Mouse (Mus musculus) heart, postnatal 10 days (tissue): ENCODE measurements at regions not wholly inside any gene's neighbourhood (a gene's known extent, or its start where the extent isn't known, plus 50 kb on each side); places are given as distances from the start of the nearest gene placed in this dataset.

Experiments
- DNase-seq, 2 experiments: peaks; one replicate each; pipeline ENCODE4 v3.0.0; 2021
- intact Hi-C: fragments of 180-260 bp; cut with DNase I; formaldehyde crosslinking; loops from one replicate; pipeline ENCODE4 v1.15.1; 2025

DNA sequence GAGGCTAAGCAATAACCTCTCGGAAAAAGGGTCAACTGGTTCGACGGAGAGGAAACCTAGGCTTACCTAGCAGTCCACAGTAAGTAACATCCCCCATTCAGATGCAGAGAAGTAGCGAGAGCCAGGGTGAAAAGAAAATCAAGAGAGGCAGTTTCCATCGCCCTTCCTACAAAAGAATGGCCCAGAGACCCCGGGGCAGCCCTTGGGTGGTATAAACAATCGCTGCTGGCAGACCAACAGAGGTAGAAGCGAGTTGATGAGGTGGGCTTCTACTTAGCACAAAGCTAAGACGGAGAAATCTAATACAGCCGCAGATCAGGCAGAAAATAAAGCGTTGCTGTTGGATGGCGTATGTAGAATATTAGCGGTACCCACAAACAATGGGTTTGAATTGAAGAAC is 57.8 kb upstream of the Arl15 start:
- no peak for DNase-seq
- intact Hi-C loops: no loop called here

DNA sequence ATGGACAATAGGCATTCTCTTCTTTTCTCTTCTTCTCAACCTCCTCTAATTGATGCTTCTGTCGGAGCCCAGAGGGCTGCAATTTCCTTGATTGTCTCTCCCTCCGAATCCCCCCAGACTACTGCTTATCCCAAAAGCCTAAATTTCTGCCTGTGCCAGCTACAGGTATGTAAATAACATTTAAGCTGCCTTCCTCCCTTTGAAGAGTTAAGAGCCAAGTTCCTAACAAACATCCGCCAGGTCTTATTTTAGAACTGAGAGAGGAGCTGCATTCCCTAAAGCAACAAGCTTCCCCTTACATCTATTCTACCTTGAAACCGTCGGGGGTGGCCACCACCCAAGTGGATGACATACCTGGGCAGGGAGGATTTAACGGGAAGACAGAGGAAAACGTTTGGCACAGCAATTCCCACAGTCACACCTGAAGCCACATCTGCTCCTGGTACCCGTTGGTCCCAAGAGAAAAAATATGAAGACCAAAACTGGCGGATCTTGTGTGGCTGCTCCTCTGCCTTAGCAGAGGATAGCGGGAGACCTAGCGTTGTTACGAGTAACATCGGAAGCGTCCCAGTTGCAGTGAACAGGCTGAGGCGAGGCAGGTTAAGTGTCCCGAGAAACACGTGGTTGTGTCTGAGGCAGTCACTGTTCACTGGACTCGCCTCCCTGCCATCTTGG is 58.6 kb upstream of the Arl15 start:
- intact Hi-C loops: no loop called here
- no peak for DNase-seq

DNA sequence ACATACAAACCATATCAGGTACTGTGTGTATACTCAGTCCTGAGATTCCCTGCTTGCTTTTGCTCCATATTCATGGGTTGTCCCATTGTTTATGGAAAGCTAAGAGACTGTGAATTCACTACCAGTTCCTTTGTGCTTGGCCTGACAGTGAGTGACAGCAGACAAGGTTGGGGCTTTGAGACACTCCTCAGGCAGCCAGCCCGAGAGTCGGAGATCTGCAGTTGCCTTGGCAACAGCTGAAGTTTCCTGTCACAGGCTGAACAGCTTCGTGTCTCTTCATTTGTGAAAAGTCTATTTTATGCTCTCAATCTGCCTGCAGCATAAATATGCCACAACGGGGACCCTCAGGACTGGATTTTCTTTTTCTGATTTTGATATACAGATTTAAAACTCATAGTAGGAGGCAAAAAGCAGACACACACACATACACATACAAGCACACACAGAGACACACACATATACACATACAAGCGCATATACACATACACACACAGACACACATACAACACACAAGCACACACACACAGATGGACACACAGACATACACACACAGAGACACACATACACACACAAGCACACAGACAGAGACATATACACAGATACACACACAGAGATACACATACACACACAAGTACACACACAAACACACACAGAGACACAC is 60.0 kb upstream of the Arl15 start:
- peak; percentile 24 to 34 for DNase-seq
- intact Hi-C loops: no loop called here

DNA sequence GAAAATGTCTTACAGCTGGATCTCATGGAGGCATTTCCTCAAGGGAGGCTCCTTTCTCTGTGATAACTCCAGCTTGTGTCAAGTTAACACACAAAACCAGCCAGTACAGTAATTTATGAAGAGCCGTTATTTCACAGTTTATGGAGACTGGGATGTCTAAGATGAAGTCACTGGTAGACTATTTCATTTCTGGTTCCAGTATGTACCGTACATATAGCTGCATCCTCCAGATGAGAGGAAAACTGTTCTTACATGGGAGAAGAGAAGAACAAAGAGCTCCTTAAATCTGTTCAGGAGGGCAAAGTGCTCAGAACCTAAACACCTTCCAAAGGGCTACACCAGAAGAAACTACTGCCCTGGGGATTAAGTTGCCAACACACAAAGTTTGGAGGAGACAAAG is 60.6 kb upstream of the Arl15 start:
- DNase-seq: no peak
- intact Hi-C loops: no loop called here

GRCm38 (mm10) chr13:113730776-113731400 is 63.4 kb upstream of the Arl15 start:
- intact Hi-C loops: no loop called here
- DNase-seq: peak in 1 of 2 experiments; percentile 9

- peak; percentile 39 to 45 for DNase-seq
Observed at GRCm38 (mm10) chr13:113730062-113730775, 64.1 kb upstream of the Arl15 start.

DNA sequence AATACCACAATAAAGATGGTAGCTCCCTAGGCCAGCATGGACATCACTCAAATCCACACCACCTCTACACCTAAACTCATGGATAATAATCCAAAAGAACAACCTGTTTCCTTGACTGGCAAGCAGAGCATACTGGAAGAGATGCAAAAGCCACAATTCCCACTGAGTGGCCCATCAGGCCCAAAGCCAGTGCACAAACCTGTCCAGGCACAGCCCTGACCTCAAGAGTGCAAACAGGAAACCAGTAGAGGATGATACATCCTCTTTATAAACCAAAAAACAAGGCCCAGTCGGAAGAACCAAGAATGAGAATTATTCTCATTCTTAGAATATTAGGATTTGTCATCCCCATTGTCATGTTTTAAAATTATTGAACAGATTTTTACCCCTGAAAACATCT is 64.7 kb upstream of the Arl15 start:
- intact Hi-C loops: no loop called here

More at GRCm38 (mm10) chr13:113730062-113730775, 64.1 kb upstream of the Arl15 start:
- intact Hi-C loops: no loop called here

GRCm38 (mm10) chr13:113728111-113728510 is 64.6 kb upstream of the Hspb3 start:
- peak; percentile 30 to 34 for DNase-seq
- intact Hi-C loops: no loop called here

More for the DNA sequence above, 64.7 kb upstream of the Arl15 start:
- DNase-seq: peak; percentile 10 to 12

DNA sequence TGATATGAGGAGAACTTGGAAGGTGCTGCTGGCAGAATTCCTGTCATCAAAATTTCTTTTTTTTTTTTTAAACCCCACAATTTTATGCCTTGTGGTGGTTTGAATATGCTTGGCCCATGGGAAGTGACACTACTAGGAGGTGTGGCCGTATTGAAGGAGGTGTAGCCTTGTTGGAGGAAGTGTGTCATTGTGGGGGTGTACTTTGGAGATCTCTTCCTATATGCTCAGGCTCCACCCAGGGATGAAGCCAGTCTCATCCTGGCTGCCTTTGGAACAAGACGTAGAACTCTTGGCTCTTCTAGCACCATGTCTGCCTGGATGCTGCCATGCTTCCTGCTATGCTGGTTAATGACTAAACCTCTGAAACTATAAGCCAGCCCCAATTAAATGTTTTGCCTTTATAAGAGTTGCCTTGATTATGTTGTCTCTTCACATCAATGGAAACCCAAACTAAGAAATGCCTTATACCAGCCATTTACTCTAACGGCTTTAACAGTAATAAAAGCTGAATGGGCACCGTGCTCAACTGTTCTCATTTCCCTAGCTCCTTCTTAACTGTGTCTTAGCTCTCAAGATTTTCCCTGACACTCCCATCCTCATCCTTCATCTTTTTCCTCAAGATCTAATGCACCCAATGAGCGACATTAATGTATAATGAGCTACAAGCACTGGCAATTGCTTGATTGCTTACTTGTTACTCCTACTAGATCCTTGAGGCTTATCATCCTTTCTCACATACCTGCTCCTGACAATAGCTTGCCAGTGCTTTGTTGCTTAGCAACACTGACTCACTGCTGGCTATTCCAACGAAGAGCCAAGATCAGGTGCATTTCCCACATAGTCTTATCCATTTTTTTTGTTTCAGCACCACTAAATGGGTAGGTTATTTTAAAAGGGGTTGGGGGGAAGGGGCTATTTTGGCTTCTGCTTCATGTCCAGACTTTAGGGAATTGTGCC is 61.7 kb upstream of the Hspb3 start:
- DNase-seq: no peak
- intact Hi-C loops: no loop called here

DNA sequence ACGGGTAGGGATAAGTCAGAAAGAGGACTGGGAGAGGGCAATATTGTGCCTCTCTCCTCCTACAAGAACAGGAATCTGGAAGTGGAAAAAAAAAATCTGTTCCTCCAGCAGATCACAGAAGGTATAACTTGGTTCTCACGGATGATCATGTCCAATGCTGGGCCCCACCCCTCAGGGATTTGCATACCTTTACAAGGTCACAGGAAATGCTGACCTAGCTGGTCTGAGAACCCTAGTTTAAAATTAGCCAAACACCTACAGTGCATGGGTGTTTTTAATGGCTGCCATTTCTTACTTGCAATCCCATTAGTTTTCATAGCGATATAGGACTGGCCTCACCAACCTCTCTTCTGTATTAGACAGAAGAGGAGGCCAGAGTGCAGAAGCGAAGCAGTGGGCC is 51.8 kb upstream of the Hspb3 start:
- no peak for DNase-seq
- intact Hi-C loops: no loop called here

DNA sequence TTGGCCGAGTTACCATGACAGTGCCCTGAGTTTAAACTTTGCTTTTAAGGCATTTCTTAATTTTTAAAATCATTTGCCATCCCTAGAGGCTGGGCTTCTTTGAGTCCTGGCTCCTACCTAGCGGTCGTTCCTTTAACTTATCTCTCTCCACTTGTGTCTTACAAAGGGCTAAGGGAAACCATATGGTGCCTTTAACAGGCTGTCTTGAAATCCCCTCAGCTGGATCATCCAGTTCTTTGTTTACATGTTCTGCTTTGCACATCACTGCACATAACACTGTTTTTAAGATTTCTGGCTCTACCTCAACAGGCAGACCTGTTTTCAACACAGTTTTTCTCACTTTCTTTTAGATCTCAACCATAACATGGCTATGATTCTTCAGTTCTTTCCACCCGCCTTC is 50.4 kb upstream of the Hspb3 start:
- no peak for DNase-seq
- intact Hi-C loops: no loop called here
